Mouse (Mus musculus) adipocyte (in vitro differentiated cells): ENCODE results near the gene Rrp1b.
"Not testable (repeated sequence)": the region's sequence is repeated elsewhere in the genome, so short reads cannot be mapped to it uniquely, and the experiment has no call there.

Source experiments
- DNase-seq: peaks from one replicate; pipeline ENCODE4 v3.0.0-alpha.2; 2016; ENCODE audit warnings: low spot score

Rrp1b gene

GRCm38 (mm10) chr17:32091032-32091363, 55.1 kb downstream of the Rrp1b start:
- no peak for DNase-seq

GRCm38 (mm10) chr17:32091364-32092240, 55.7 kb downstream of the Rrp1b start:
- DNase-seq = peak; percentile 26

- DNase-seq = no peak
Observed at GRCm38 (mm10) chr17:32092241-32092619, 56.3 kb downstream of the Rrp1b start.

- DNase-seq = no peak
Observed at GRCm38 (mm10) chr17:32092895-32093294, 57.0 kb downstream of the Rrp1b start.

- DNase-seq = peak; percentile 74
Observed at GRCm38 (mm10) chr17:32097676-32098075, 61.8 kb downstream of the Rrp1b start.

- not testable (repeated sequence) for DNase-seq
Observed at GRCm38 (mm10) chr17:32098905-32099304, 63.0 kb downstream of the Rrp1b start.

GRCm38 (mm10) chr17:32099574-32099942, 63.7 kb downstream of the Rrp1b start:
- no peak for DNase-seq

GRCm38 (mm10) chr17:32099943-32100586, 64.2 kb downstream of the Rrp1b start:
- DNase-seq = no peak

- DNase-seq = no peak
Observed at GRCm38 (mm10) chr17:32103054-32103453, 67.2 kb downstream of the Rrp1b start.

- DNase-seq = no peak
Observed at GRCm38 (mm10) chr17:32106358-32106757, 70.5 kb downstream of the Rrp1b start.

- no peak for DNase-seq
Observed at GRCm38 (mm10) chr17:32107877-32108276, 72.0 kb downstream of the Rrp1b start.

GRCm38 (mm10) chr17:32108320-32109011, 72.6 kb downstream of the Rrp1b start:
- DNase-seq = not testable (repeated sequence)

- no peak for DNase-seq
Observed at GRCm38 (mm10) chr17:32109201-32109940, 73.5 kb downstream of the Rrp1b start.

GRCm38 (mm10) chr17:32110424-32110823, 74.5 kb downstream of the Rrp1b start:
- peak; percentile 69 for DNase-seq

GRCm38 (mm10) chr17:32110980-32111780, 75.3 kb downstream of the Rrp1b start:
- DNase-seq = peak; percentile 75
